Mouse (Mus musculus) erythroblast, adult 5-6 weeks (primary cell): ENCODE results near the gene Ctsll3. TPM values are rescaled to one million over a fixed set of nuclear protein-coding genes. Genes with fewer than 3 reads are reported as not detected.

Experiments
- ATAC-seq: replicated peaks from 2 replicates; pipeline ENCODE4 v1.8.0; 2016; ENCODE audit warnings: moderate number of reproducible peaks, mild to moderate bottlenecking, moderate TSS enrichment, inconsistent platforms; ENCODE audit not compliant: poor library complexity, low FRiP score, severe bottlenecking
- total RNA-seq, 2 experiments: library from RNA; stranded (forward) in 1 of 2; stranded (reverse) in 1 of 2; fragments of 150-400 nt in 1 of 2; fragments of 200-764, 138-1000 nt in 1 of 2; gene quantifications; 2 replicates each; pipeline versions ENCODE4 v1.2.3 to v1.2.4; 2015 to 2017; ENCODE audit warnings: low replicate concordance in 2 of 2

The Ctsll3 gene
- total RNA-seq, 2 experiments from 2014 or later, result not detected

DNA sequence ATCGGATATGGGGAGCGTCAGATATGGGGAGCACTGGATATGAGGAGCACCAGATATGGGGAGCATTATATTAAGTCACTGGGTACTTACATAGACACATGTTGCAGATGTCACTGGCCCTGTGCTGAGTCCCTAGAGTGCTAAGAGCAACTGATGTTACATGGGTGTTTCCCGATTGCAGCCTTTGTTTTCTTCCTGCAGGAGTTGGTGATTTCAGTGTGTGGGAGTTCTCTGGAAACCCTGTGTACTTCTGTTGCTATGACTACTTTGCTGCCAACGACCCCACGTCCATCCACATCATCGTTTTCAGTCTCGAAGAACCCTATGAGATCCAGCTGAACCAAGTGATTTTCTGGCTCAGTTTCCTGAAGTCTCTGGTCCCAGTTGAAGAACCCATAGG lies 51.7 kb downstream of the Ctsll3 start:
- no peak for ATAC-seq

DNA sequence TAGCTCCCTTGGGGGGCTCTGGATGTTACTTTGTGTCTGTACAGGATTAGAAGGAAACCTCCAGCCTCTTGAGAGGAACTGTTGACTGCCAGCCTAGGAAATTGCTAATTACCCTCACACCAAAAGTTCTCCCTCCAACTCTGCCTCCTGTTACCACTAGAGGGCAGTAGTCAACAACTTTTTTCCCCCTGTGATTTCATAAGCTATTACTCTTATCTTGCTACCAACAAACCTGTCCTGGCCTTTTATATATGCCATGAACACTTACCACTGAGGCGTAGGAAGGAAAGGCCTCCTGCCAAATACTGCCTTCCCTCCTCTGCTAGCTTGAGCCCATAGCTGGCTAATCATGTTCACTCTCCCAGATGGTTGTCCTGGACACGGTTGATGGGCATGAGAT lies 54.1 kb downstream of the Ctsll3 start:
- ATAC-seq, result no peak

Other genes with a start within 250 kb of the Ctsll3 start
- 2.3 TPM in 2 replicates for gene Dapk1, start 200.9 kb downstream of the Ctsll3 start, total RNA-seq (2015; ENCODE audit: low replicate concordance)
- 1.4 and 2.0 TPM in 2 replicates for gene Dapk1, start 200.9 kb downstream of the Ctsll3 start, total RNA-seq (2017; ENCODE audit: low replicate concordance)
- gene BC051665, start 16.5 kb downstream of the Ctsll3 start, total RNA-seq (2015; ENCODE audit: low replicate concordance), result not detected in 2 replicates
- not detected in 2 replicates for gene BC051665, start 16.5 kb downstream of the Ctsll3 start, total RNA-seq (2017; ENCODE audit: low replicate concordance)
- gene 4930486L24Rik, start 61.6 kb upstream of the Ctsll3 start, total RNA-seq (2015; ENCODE audit: low replicate concordance), result not detected in 2 replicates
- not detected in 2 replicates for gene 4930486L24Rik, start 61.6 kb upstream of the Ctsll3 start, total RNA-seq (2017; ENCODE audit: low replicate concordance)
- gene Gm49392, start 94.0 kb upstream of the Ctsll3 start, total RNA-seq (2015; ENCODE audit: low replicate concordance), result not detected in 2 replicates
- gene Gm49392, start 94.0 kb upstream of the Ctsll3 start, total RNA-seq (2017; ENCODE audit: low replicate concordance), result not detected in 2 replicates
- gene Ctla2b, start 94.6 kb upstream of the Ctsll3 start, total RNA-seq (2015; ENCODE audit: low replicate concordance), result 5.4 TPM in 1 of 2 replicates, not detected in the other
- 0.43 TPM in 1 of 2 replicates, not detected in the other for gene Ctla2b, start 94.6 kb upstream of the Ctsll3 start, total RNA-seq (2017; ENCODE audit: low replicate concordance)
- not detected in 2 replicates for gene Tpbpb, start 102.0 kb upstream of the Ctsll3 start, total RNA-seq (2015; ENCODE audit: low replicate concordance)
- gene Tpbpb, start 102.0 kb upstream of the Ctsll3 start, total RNA-seq (2017; ENCODE audit: low replicate concordance), result not detected in 2 replicates
- gene Gm49393, start 132.7 kb upstream of the Ctsll3 start, total RNA-seq (2015; ENCODE audit: low replicate concordance), result not detected in 2 replicates
- not detected in 2 replicates for gene Gm49393, start 132.7 kb upstream of the Ctsll3 start, total RNA-seq (2017; ENCODE audit: low replicate concordance)
- not detected in 2 replicates for gene Gm49391, start 133.7 kb upstream of the Ctsll3 start, total RNA-seq (2015; ENCODE audit: low replicate concordance)
- gene Gm49391, start 133.7 kb upstream of the Ctsll3 start, total RNA-seq (2017; ENCODE audit: low replicate concordance), result 2.5 TPM in 1 of 2 replicates, not detected in the other
- 2.5 and 13.6 TPM in 2 replicates for gene Ctla2a, start 133.8 kb upstream of the Ctsll3 start, total RNA-seq (2015; ENCODE audit: low replicate concordance)
- gene Ctla2a, start 133.8 kb upstream of the Ctsll3 start, total RNA-seq (2017; ENCODE audit: low replicate concordance), result 8.2 TPM in 1 of 2 replicates, not detected in the other
- not detected in 2 replicates for gene Tpbpa, start 139.1 kb upstream of the Ctsll3 start, total RNA-seq (2015; ENCODE audit: low replicate concordance)
- gene Tpbpa, start 139.1 kb upstream of the Ctsll3 start, total RNA-seq (2017; ENCODE audit: low replicate concordance), result not detected in 2 replicates
- gene Ctsj, start 203.1 kb upstream of the Ctsll3 start, total RNA-seq (2015; ENCODE audit: low replicate concordance), result not detected in 2 replicates
- gene Ctsj, start 203.1 kb upstream of the Ctsll3 start, total RNA-seq (2017; ENCODE audit: low replicate concordance), result not detected in 2 replicates
- gene Ctsq, start 237.8 kb upstream of the Ctsll3 start, total RNA-seq (2015; ENCODE audit: low replicate concordance), result not detected in 2 replicates
- gene Ctsq, start 237.8 kb upstream of the Ctsll3 start, total RNA-seq (2017; ENCODE audit: low replicate concordance), result not detected in 2 replicates